ENCODE assay signal across 30 mouse cellular contexts in the genomic region with DNA sequence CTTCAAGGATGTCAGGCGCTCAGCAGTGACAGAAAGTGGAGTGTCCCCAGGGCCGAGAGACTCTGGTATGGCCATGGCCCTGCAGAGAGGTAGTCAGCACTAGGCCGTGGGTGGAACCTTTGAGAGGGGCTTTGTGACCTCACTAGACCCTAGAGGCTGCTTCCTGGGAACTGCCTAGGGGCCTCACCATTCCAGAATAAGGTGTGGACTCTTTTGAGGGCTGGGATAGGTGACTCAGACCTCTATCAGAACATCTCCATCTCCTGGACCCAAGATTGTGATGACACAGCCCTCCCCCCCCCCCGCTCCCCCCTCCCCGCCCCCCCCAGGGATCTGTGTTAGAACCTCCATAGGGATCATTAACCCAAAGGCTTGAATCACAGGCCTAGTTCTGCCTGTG. TPM values are rescaled to one million over a fixed set of nuclear protein-coding genes. Genes with fewer than 3 reads are reported as not detected.
"Had no signal": no experiment of that assay in that cellular context is flagged by ENCODE, and none has a peak within 500 bp of the region (broad histone marks: within the 10 kb centered on the region; RNA-seq: fewer than 3 reads in every experiment).

A gene (minus strand): TSS at position 101 of the 400 bp plus-strand sequence.

- H3K9me3 ChIP-seq: heart, embryonic 13.5 days; heart, embryonic 15.5 days; hindbrain, embryonic 13.5 days; hindbrain, embryonic 15.5 days; kidney, embryonic 15.5 days; limb, embryonic 15.5 days; liver, embryonic 12.5 days had no signal

- ATAC-seq: hindbrain, postnatal 0 days; intestine, embryonic 16.5 days; liver, embryonic 12.5 days had no signal

- DNase-seq: gastrocnemius, postnatal 14 days; gastrocnemius, postnatal 36 days; heart, adult 2 months; heart, postnatal 14 days; heart, postnatal 36 days; kidney, adult 11 months; kidney, adult 2 months; kidney, adult 9 months; kidney, postnatal 14 days; kidney, postnatal 36 days; layer of hippocampus, adult 9-11 months; layer of hippocampus, postnatal 36 days; left cerebral cortex, postnatal 4 days had no signal

- H3K36me3 ChIP-seq: heart, embryonic 13.5 days; heart, embryonic 15.5 days; hindbrain, embryonic 13.5 days; hindbrain, embryonic 15.5 days; kidney, embryonic 15.5 days; limb, embryonic 13.5 days; limb, embryonic 15.5 days; liver, embryonic 12.5 days had no signal

- H3K4me1 ChIP-seq: heart, embryonic 13.5 days; heart, embryonic 15.5 days; hindbrain, embryonic 13.5 days; hindbrain, embryonic 15.5 days; kidney, embryonic 15.5 days; limb, embryonic 13.5 days; limb, embryonic 15.5 days; liver, embryonic 12.5 days had no signal

- H3K4me2 ChIP-seq: heart, embryonic 11.5 days; heart, embryonic 13.5 days; heart, embryonic 15.5 days; hindbrain, embryonic 13.5 days; hindbrain, embryonic 15.5 days; kidney, embryonic 15.5 days; limb, embryonic 13.5 days; limb, embryonic 15.5 days; liver, embryonic 12.5 days had no signal

- H3K4me3 ChIP-seq: heart, adult 2 months; heart, embryonic 13.5 days; heart, embryonic 15.5 days; hindbrain, embryonic 13.5 days; hindbrain, embryonic 15.5 days; kidney, embryonic 15.5 days; limb, embryonic 13.5 days; limb, embryonic 15.5 days; liver, embryonic 12.5 days had no signal

- H3K27ac ChIP-seq: heart, adult 2 months; heart, embryonic 13.5 days; heart, embryonic 15.5 days; hindbrain, embryonic 13.5 days; hindbrain, embryonic 15.5 days; hindbrain, postnatal 0 days; kidney, embryonic 15.5 days; kidney, postnatal 0 days; limb, embryonic 13.5 days; limb, embryonic 15.5 days; liver, embryonic 12.5 days had no signal

- H3K9ac ChIP-seq: heart, embryonic 13.5 days; heart, embryonic 15.5 days; hindbrain, embryonic 13.5 days; hindbrain, embryonic 15.5 days; kidney, embryonic 15.5 days; limb, embryonic 13.5 days; limb, embryonic 15.5 days; liver, embryonic 12.5 days had no signal

RNA-seq across cellular contexts. Expression of the gene that starts here (rescaled TPM):
- polyA plus RNA-seq: heart, embryonic 11.5 days; heart, embryonic 13.5 days; heart, embryonic 15.5 days; heart, postnatal 0 days; hindbrain, embryonic 13.5 days; hindbrain, embryonic 15.5 days; hindbrain, postnatal 0 days; intestine, embryonic 14.5 days; intestine, embryonic 16.5 days; kidney, embryonic 15.5 days; kidney, postnatal 0 days; large intestine, adult 2 months; limb, embryonic 11.5 days; limb, embryonic 13.5 days; limb, embryonic 15.5 days; liver, adult 2 months; liver, embryonic 12.5 days had no signal
